Mouse (Mus musculus) cortical plate, adult 2 months (tissue): ENCODE results near the gene Lsamp.
A peak's percentile ranks its signal among the peaks of the same experiment; 100 is the strongest.

Source experiments
- CTCF ChIP-seq: fragments of 200-500 bp; IDR thresholded peaks from 2 replicates; pipeline ENCODE4 v1.5.1; 2011; ENCODE audit warnings: mild to moderate bottlenecking, control low read depth, low read length; ENCODE audit not compliant: insufficient read depth; ENCODE audit errors: extremely low read depth
- POLR2A ChIP-seq: fragments of 200-500 bp; IDR thresholded peaks from 2 replicates; pipeline ENCODE4 v1.6.1; 2011; ENCODE audit warnings: mild to moderate bottlenecking, low read length, control low read depth; ENCODE audit not compliant: insufficient read depth; ENCODE audit errors: extremely low read depth

DNA sequence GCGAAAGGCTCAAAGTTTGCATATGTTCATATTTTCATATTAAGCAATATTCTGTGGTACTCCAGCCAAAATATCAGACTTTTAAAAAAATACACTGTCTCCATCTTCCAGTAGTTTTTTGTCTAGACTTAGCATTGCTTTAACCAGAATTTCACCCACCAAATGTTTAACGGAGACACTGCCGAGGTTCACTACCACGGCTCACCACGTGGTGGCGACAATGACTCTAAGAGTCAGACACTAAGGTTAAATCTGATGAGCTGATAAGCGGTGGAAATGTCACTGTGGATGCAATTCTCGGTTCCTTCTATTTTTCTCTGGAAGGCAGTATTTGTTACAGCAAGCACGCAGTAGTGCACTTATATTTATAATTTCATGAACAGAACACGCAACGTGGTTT lies 2188.3 kb downstream of the Lsamp start:
- peak; percentile 85 for TF ChIP-seq CTCF
- no peak for TF ChIP-seq POLR2A
